Mouse (Mus musculus) layer of hippocampus, adult 2 months (tissue): ENCODE data around the gene Svopl. TPM values are rescaled to one million over a fixed set of nuclear protein-coding genes. Genes with fewer than 3 reads are reported as not detected.

Experiments
- DNase-seq, 2 experiments: peaks; one replicate each; pipeline ENCODE4 v3.0.0; 2022; ENCODE audit warnings: low spot score in 2 of 2
- H3K27ac ChIP-seq: fragments of 200-600 bp; 2 replicates; pipeline ENCODE4 v1.8.1; 2022
- H3K4me3 ChIP-seq: fragments of 200-600 bp; 2 replicates; pipeline ENCODE4 v1.8.1; 2022; ENCODE audit warnings: mild to moderate bottlenecking
- CTCF ChIP-seq: fragments of 200-600 bp; conservative IDR thresholded peaks from 2 replicates; pipeline ENCODE4 v1.8.1; 2022; ENCODE audit warnings: antibody characterized with exemption, mild to moderate bottlenecking, moderate library complexity
- long read RNA-seq, 2 experiments: library from polyadenylated mRNA; stranded (forward); transcript quantifications; one replicate each; pipeline ENCODE4 v2.0.0; 2021; ENCODE audit warnings: borderline mapping rate in 2 of 2
- total RNA-seq, 2 experiments: library from RNA; stranded (reverse); gene quantifications; 2 replicates each; pipeline ENCODE4 v1.2.3; 2021

Svopl gene
- under 1 TPM; 0.20 to 0.54 TPM for total RNA-seq
- long read RNA-seq, experiment 1: 0 reads
- long read RNA-seq, experiment 2: 0 reads

DNA sequence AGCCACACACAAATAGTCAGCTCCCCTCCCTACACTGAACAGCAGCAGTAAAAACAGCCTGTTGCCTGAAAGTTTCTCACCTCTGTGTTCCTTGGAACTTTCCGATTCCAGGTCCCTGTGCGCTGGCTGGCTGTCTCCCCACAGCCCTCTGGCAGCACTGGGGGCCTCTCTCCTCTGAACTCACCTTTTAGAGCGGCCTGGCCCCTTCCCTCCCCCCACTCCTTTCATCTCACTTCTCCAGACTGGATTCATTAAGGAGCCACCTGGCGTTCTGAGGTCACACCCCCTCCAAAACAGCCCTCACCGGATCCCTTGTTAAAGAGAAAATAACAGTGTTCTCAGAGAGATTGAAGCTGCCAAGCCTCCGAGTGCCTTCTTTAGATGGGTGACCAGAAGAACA lies at the start of gene Svopl:
TSS of gene Svopl (minus strand) at position 159 of the 400 bp plus-strand sequence.
- TF ChIP-seq CTCF: no peak
- no peak within 1 kb of the TSS for H3K4me3 ChIP-seq
- H3K27ac ChIP-seq: no peak within 1 kb of the TSS
- no peak for DNase-seq

DNA sequence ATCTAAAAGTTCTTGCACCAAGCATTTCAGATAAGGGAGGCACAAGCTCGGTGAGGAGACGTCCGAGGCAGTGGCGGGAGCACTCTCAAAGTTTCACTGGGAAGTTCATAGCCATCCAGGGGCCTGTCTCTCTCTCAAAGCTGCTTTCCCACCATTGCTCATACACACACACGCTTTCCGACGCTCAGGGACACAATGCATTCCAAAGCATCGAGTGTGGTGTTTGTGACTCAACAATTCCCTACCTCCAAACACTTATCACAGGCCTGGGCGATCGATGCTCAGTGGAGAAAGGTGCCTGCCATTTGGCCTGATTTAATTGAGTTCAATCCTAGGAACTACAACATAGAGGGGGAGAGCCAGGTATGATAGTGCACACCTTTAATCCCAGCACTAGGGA lies 47.9 kb upstream of the Svopl start:
- DNase-seq: no peak
- no peak overlapping the region for H3K27ac ChIP-seq
- TF ChIP-seq CTCF: no peak
- no peak overlapping the region for H3K4me3 ChIP-seq

- H3K4me3 ChIP-seq: no peak overlapping the region
- no peak for DNase-seq
- no peak overlapping the region for H3K27ac ChIP-seq
- no peak for TF ChIP-seq CTCF
Observed at GRCm38 (mm10) chr6:38092539-38092938, 45.7 kb upstream of the Svopl start.

DNA sequence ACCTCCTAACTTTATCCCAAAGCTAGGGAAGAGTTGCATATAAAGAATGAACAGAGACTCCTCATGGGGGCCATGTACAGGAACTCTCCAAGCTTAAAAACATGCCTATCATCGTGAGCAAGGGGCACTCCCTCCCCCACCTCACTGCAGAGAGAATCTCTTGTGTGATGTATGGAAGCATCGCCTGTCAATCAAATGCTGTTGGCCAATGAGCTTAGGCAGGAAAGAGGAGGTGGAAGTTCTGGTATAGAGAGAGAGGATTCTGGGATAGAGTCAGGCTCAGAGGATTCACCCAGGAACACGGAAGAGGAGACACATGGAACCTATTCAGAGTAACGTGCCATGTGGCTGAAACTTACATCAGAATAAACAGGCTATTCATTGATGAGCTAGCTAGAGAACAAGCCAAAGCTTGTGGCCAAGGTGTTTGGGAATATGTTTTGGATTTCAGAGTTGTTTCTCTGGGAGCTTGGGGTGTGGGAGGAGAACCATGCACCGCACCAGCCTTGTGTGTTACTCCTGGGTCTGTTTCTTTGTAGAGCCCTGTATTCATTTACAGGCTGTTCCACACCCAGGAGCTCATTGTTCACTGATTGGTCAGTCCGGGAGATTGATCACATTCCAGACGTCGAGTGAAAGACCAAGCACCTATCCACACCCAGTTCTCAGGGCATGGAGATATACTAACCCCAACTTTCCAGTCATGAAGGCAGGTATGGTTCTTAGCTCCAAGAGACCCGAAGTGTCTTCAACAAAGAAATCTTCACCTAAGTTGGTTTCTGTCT lies 40.6 kb upstream of the Svopl start:
- Histone ChIP-seq H3K27ac (no peak overlapping the region), H3K4me3 (no peak overlapping the region)
- no peak for TF ChIP-seq CTCF
- DNase-seq: no peak

GRCm38 (mm10) chr6:38083204-38083603 lies 36.4 kb upstream of the Svopl start:
- no peak for DNase-seq
- no peak for TF ChIP-seq CTCF
- H3K4me3 ChIP-seq: no peak overlapping the region
- H3K27ac ChIP-seq: no peak overlapping the region

DNA sequence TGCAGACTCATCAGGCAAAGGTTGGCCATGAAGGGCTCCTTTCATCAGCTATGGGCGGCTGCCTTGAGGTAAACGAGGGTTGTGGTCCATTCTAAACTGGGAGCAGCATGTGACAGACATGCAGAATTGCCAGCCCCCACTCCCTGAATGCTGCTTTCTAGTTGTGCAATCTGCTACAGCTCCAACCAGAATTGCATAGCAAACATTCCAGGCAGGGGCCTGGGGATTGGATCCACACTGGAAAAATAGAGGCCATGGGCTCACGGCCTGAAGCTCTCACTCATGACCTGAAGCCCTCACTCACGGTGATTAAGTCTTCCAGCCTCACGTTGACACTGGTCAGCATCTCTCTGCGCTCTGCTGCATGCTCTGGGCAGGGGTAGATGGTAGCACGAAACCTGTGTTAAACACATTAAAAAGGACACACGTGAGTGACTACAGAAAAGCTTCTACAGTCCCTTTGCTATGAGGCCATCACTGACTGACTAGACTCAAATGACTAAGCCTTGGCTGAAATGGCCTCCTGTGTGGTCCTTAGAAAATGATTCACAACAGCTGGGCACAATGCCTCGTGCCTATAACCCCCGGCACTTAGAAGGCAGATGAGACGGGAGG lies 35.0 kb upstream of the Svopl start:
- no peak for TF ChIP-seq CTCF
- no peak overlapping the region for H3K27ac ChIP-seq
- DNase-seq: no peak
- no peak overlapping the region for H3K4me3 ChIP-seq

GRCm38 (mm10) chr6:38080364-38080763 lies 33.6 kb upstream of the Svopl start:
- TF ChIP-seq CTCF: no peak

DNA sequence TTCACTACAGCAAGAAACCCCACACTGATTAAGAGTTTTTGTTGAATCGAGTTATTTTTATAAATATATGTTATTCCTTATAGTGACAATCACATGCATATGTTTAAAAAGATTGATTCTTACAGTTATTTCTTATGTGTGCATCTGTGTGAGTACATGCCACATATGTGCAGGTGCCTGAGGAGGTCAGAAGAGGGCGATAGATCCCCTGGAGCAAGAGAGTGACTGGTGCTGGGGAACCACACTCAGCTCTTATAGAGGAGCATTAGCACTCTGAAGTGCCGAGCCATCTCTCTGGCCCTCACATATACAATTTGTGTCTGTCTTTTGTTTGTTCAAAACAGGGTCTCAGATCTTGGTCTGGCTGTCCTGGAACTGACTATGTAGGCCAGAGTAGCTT lies 26.8 kb upstream of the Svopl start:
- Histone ChIP-seq H3K4me3 (no peak overlapping the region), H3K27ac (no peak overlapping the region)
- no peak for DNase-seq
- 0 out of 2 replicates have a peak, but pooled peaks have one; percentile 10 for TF ChIP-seq CTCF

More at GRCm38 (mm10) chr6:38080364-38080763, 33.6 kb upstream of the Svopl start:
- no peak for DNase-seq
- Histone ChIP-seq H3K27ac (no peak overlapping the region), H3K4me3 (no peak overlapping the region)

- no peak for TF ChIP-seq CTCF
Observed at GRCm38 (mm10) chr6:38072137-38072796, 25.5 kb upstream of the Svopl start.

GRCm38 (mm10) chr6:38071256-38071655 lies 24.5 kb upstream of the Svopl start:
- DNase-seq: no peak
- Histone ChIP-seq H3K27ac (no peak overlapping the region), H3K4me3 (no peak overlapping the region)
- no peak for TF ChIP-seq CTCF

More at GRCm38 (mm10) chr6:38072137-38072796, 25.5 kb upstream of the Svopl start:
- no peak for DNase-seq
- H3K4me3 ChIP-seq: no peak overlapping the region
- H3K27ac ChIP-seq: no peak overlapping the region

- TF ChIP-seq CTCF: peak; percentile 90
- peak; percentile 55 to 66 for DNase-seq
- Histone ChIP-seq H3K4me3 (peak overlapping the region; percentile 26; the same call in 1 of the 2 replicates), H3K27ac (peak overlapping the region; percentile 64)
Observed at GRCm38 (mm10) chr6:38066215-38066614, 19.4 kb upstream of the Svopl start.

GRCm38 (mm10) chr6:38065501-38066122 lies 18.8 kb upstream of the Svopl start:
- TF ChIP-seq CTCF: no peak
- H3K27ac ChIP-seq: peak overlapping the region; percentile 64
- DNase-seq: peak; percentile 29 to 43
- H3K4me3 ChIP-seq: peak overlapping the region; percentile 26; the same call in 1 of the 2 replicates

DNA sequence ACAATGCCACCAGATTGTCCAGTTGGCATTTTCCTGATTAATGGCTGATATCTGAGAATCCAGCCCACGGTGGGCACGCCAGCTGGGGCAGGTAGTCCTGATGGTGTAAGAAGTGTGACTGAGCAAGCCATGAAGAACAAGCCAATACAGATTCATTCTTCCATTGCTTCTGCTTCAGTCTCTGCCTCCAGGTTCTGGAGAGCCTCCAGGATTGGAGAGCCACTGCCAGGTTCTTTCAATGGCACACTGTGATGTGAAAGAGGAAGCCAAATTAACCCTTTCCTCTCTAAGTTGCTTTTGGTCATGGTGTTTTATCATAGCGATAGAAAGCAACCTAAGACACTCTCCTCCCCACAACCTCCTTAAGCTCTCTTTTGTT lies 18.3 kb upstream of the Svopl start:
- H3K4me3 ChIP-seq: no peak overlapping the region
- H3K27ac ChIP-seq: peak overlapping the region; percentile 64
- TF ChIP-seq CTCF: no peak
- DNase-seq: peak; percentile 51 to 67
